Mouse (Mus musculus) E14TG2a.4 (cell line): ENCODE data around the gene Vamp1.
A peak's percentile ranks its signal among the peaks of the same experiment; 100 is the strongest.
"Not testable (repeated sequence)": the region's sequence is repeated elsewhere in the genome, so short reads cannot be mapped to it uniquely, and the experiment has no call there.

Experiments
- H3K27me3 ChIP-seq: 2 replicates; pipeline ENCODE4 v1.6.1; 2014; ENCODE audit warnings: low read length, control low read depth; ENCODE audit not compliant: insufficient read depth
- H3K36me3 ChIP-seq: 2 replicates; pipeline ENCODE4 v1.6.1; 2014; ENCODE audit warnings: low read length, control low read depth; ENCODE audit not compliant: insufficient read depth
- H3K4me1 ChIP-seq: replicated peaks from 2 replicates; pipeline ENCODE4 v1.6.1; 2014; ENCODE audit warnings: low read depth, low read length, control low read depth
- H3K4me3 ChIP-seq: replicated peaks from 2 replicates; pipeline ENCODE4 v1.5.1; 2014; ENCODE audit warnings: mild to moderate bottlenecking, low read length
- H3K9me3 ChIP-seq: 2 replicates; pipeline ENCODE4 v1.6.1; 2014; ENCODE audit warnings: low read length, control low read depth
- CTCF ChIP-seq: conservative IDR thresholded peaks from 2 replicates; pipeline ENCODE4 v1.5.1; 2014; ENCODE audit warnings: low read length
- NANOG ChIP-seq: IDR thresholded peaks from 2 replicates; pipeline ENCODE4 v1.6.1; 2014; ENCODE audit warnings: borderline replicate concordance, low read length, mixed read lengths
- POU5F1 ChIP-seq: IDR thresholded peaks from 2 replicates; pipeline ENCODE4 v1.6.1; 2014; ENCODE audit warnings: low read length, borderline replicate concordance

The Vamp1 gene

DNA sequence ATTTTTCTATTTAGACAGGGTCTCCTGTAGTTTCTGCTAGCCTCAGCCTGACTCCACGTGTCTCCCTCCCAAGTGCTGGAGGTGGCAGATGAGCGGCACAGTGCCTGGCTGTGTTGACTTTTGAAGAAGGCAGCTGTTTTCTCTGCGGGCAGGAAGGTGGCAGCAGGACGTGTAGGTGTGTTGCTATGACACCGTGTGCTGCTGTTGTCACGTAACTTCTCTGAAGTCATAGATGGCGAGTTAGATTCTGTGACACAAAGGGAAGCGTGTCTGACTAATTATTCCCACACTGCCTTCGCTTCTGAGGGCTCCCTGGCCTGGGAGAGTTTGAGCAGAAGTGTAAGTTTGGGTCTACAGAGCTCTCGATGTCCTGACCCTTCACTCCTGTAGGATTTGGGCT, 49.9 kb downstream of the Vamp1 start:
- Histone ChIP-seq H3K4me1 (peaks cover 28% of the 10 kb centered on the region), H3K9me3 (no peaks in the 10 kb centered on the region), H3K27me3 (peaks cover 8% of the 10 kb centered on the region), H3K36me3 (no peaks in the 10 kb centered on the region), H3K4me3 (no peak overlapping the region)
- no peak for TF ChIP-seq CTCF
- no peak for TF ChIP-seq POU5F1
- no peak for TF ChIP-seq NANOG

- no peak for TF ChIP-seq POU5F1
- H3K27me3 ChIP-seq: peaks cover 17% of the 10 kb centered on the region
- no peaks in the 10 kb centered on the region for H3K36me3 ChIP-seq
- peaks cover 21% of the 10 kb centered on the region for H3K4me1 ChIP-seq
- H3K4me3 ChIP-seq: no peak overlapping the region
- no peaks in the 10 kb centered on the region for H3K9me3 ChIP-seq
Measured at GRCm38 (mm10) chr6:125266091-125266490, 50.7 kb downstream of the Vamp1 start.

- H3K9me3 ChIP-seq, H3K4me3 ChIP-seq, H3K36me3 ChIP-seq: not testable (repeated sequence)
- Histone ChIP-seq H3K27me3 (peaks cover 17% of the 10 kb centered on the region), H3K4me1 (peaks cover 20% of the 10 kb centered on the region)
Measured at GRCm38 (mm10) chr6:125266600-125266999, 51.2 kb downstream of the Vamp1 start.

- Histone ChIP-seq H3K9me3 (no peaks in the 10 kb centered on the region), H3K36me3 (no peaks in the 10 kb centered on the region), H3K4me3 (no peak overlapping the region)
Measured at GRCm38 (mm10) chr6:125267469-125267868, 52.1 kb downstream of the Vamp1 start.

DNA sequence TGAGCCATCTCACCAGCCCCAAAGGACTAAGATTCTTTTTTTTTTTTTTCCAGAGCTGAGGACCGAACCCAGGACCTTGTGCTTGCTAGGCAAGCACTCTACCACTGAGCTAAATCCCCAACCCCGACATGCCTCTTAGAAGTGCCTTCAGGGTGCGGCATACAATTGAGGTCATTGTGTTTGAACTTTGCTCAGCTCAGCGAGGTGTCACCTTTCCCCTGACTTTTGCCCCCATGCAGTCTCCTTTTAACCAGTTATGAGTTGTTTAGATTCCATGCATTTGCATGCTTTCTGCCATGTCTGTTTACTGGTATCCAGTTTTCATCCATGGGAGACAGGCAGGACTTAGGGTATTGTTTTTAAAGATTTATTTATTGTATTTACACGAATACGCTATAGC, 53.4 kb downstream of the Vamp1 start:
- H3K4me1 ChIP-seq: peaks cover 19% of the 10 kb centered on the region
- no peak for TF ChIP-seq POU5F1
- no peak for TF ChIP-seq NANOG
- TF ChIP-seq CTCF: no peak
- no peaks in the 10 kb centered on the region for H3K36me3 ChIP-seq
- no peaks in the 10 kb centered on the region for H3K9me3 ChIP-seq
- peaks cover 17% of the 10 kb centered on the region for H3K27me3 ChIP-seq
- H3K4me3 ChIP-seq: no peak overlapping the region

More at GRCm38 (mm10) chr6:125267469-125267868, 52.1 kb downstream of the Vamp1 start:
- Histone ChIP-seq H3K4me1 (peaks cover 22% of the 10 kb centered on the region), H3K27me3 (peaks cover 17% of the 10 kb centered on the region)
- TF ChIP-seq NANOG (no peak), POU5F1 (no peak), CTCF (no peak)

DNA sequence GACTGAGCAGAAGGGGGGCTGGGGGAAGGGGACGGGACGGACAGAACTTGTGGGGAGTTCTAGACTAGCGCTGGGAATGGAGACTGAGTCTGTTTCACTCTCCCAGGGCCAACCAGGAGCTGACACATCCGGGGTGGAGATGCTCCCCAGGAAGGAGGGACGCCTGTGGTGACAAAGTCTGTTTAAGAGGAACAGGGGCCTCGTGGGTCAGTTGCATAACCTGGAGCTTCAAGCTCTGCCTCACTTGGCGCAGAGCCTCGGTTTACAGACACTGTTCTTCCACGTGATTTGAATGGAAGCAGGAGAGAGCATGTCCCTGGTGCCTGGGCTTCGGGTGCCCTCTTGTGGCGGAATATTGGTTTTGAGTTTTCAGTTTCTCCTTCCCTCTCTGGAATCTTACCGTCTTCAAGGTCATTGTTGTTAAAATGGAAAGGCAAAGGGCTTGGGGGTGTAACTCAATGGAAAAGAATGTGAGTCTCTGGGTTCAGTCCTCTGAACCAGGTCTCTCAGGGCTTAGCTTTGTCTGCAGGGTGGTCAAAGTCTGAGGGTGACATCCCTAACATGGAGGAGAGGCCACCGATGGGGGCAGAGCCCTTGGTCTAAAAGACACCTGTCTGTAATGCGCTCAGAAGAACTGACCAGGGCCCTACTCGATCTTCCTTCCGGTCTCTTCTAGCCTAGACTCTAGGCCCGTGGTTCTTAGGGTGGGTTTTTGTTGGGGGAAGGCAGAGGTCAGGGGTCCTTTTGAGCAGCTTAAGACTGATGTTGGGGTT, 56.3 kb downstream of the Vamp1 start:
- H3K9me3 ChIP-seq: no peaks in the 10 kb centered on the region
- H3K4me1 ChIP-seq: peaks cover 12% of the 10 kb centered on the region
- no peaks in the 10 kb centered on the region for H3K36me3 ChIP-seq
- peak; percentile 59 for TF ChIP-seq CTCF
- TF ChIP-seq NANOG: no peak
- no peak for TF ChIP-seq POU5F1
- H3K4me3 ChIP-seq: no peak overlapping the region
- peaks cover 12% of the 10 kb centered on the region for H3K27me3 ChIP-seq

DNA sequence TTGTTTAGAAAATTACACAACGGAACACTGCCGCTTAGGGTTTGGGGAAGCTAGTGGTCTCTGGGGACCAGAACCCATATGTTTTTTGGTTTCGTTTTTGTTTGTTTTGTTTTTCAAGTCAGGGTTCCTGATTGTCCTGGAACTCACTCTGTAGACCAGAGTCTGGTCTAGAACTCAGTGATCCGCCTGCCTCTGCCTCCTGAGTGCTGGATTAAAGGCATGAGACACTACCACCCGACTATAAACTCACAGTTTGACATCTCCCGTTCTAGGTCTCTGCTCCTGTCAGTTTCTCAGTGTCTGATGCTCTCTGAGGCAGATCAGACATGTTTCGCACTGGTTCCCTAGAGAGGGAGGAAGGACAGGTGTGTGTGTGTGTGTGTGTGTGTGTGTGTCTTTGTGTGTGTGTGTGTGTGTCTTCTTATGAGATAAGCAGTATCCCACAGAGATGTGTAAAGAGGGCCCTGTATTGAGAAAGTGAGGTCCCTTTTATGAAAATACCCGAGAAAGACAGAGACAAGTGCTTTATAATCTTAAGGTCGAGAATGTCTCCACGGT, 57.0 kb downstream of the Vamp1 start:
- Histone ChIP-seq H3K4me1 (peaks cover 12% of the 10 kb centered on the region), H3K27me3 (peaks cover 12% of the 10 kb centered on the region), H3K9me3 (no peaks in the 10 kb centered on the region), H3K36me3 (peaks cover 4% of the 10 kb centered on the region), H3K4me3 (no peak overlapping the region)
- TF ChIP-seq NANOG: no peak
- no peak for TF ChIP-seq POU5F1
- TF ChIP-seq CTCF: no peak

DNA sequence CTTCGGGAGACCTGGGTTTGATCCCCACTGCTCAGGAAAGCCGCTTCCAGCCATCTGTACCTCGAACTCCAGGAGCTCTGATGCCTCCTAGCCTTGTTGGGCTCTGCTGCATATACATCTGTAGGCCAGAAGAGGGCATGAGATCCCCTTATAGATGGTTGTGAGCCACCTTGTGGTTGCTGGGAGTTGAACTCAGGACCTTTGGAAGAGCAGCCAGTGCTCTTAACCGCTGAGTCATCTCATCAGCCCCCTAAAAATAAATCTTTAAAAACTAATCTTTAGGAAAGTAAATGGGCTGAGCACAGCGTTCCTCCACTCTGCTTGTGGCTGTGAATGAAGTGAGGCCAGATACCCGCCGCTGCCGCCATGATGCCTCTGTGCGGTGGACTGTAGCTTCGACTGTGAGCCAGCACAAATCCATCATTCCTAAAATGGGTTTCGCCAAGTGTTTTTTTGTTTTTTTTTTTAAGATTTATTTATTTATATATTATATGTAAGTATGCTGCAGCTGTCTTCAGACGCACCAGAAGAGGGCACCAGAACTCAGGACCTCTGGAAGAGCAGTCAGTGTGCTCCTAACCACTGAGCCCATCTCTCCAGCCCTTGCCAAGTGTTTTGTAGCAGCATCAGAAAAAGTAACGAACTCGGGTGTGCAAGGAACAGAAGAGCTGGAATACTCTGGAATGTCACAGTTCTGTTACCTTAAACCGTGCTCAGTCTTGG, 59.7 kb downstream of the Vamp1 start:
- Histone ChIP-seq H3K27me3 (peaks cover 11% of the 10 kb centered on the region), H3K4me1 (peaks cover 16% of the 10 kb centered on the region), H3K9me3 (no peaks in the 10 kb centered on the region), H3K4me3 (no peak overlapping the region), H3K36me3 (peaks cover 27% of the 10 kb centered on the region)
- TF ChIP-seq CTCF (peak; percentile 51), POU5F1 (no peak)

GRCm38 (mm10) chr6:125279729-125280128, 64.4 kb downstream of the Vamp1 start:
- no peaks in the 10 kb centered on the region for H3K9me3 ChIP-seq
- H3K4me3 ChIP-seq: no peak overlapping the region
- peaks cover 12% of the 10 kb centered on the region for H3K4me1 ChIP-seq
- peaks cover 55% of the 10 kb centered on the region for H3K36me3 ChIP-seq
- no peak for TF ChIP-seq NANOG
- TF ChIP-seq CTCF: no peak
- TF ChIP-seq POU5F1: no peak
- H3K27me3 ChIP-seq: no peaks in the 10 kb centered on the region

DNA sequence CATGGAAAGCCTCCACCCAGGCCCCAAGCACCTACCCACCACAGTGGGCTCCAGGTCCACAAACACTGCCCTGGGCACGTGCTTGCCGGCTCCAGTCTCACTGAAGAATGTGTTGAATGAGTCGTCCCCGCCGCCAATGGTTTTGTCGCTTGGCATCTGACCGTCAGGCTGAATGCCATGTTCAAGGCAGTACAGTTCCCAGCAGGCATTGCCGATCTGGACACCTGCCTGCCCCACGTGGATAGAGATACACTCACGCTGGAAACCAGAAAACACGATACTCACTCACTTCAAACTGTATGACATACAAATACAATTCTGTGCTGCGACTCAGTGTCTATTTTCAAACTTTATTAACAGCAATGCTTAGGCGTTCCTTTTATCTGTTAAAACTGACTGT, 67.4 kb downstream of the Vamp1 start:
- H3K36me3 ChIP-seq: peaks cover 47% of the 10 kb centered on the region
- peaks cover 26% of the 10 kb centered on the region for H3K27me3 ChIP-seq
- not testable (repeated sequence) for H3K9me3 ChIP-seq, H3K4me3 ChIP-seq
- peaks cover 21% of the 10 kb centered on the region for H3K4me1 ChIP-seq
